Mouse (Mus musculus) mouse trophoblast stem cell (cell line): ENCODE data around the gene Spa17.

ENCODE experiments used
- in situ Hi-C, 2 experiments: fragments of 300-500 bp; cut with MseI, MboI; formaldehyde crosslinking; loops; 2 replicates in 1 of 2; 3 replicates in 1 of 2; pipeline ENCODE4 v1.15.1; 2025

Gene Spa17

GRCm38 (mm10) chr9:37613182-37613910 is at the start of gene Spa17:
Gene Spa17, minus strand, starts transcription at chr9:37613722.
- in situ Hi-C loops = loop anchor here in 1 of 2 experiments (10.0 kb wide), 1 partner anchor 149 kb away; no protein-coding TSS in a partner anchor

- in situ Hi-C loops = no loop called here
Measured at GRCm38 (mm10) chr9:37663210-37663609, 49.7 kb upstream of the Spa17 start.

GRCm38 (mm10) chr9:37659413-37659812 is 45.9 kb upstream of the Spa17 start:
- in situ Hi-C loops = no loop called here

- in situ Hi-C loops = no loop called here
Measured at GRCm38 (mm10) chr9:37656931-37657481, 43.5 kb upstream of the Spa17 start, which contains the start of gene Tbrg1. Gene Tbrg1, minus strand, starts transcription at chr9:37657312.

- in situ Hi-C loops = no loop called here
Measured at GRCm38 (mm10) chr9:37656439-37656881, 42.9 kb upstream of the Spa17 start.

- in situ Hi-C loops = no loop called here
Measured at GRCm38 (mm10) chr9:37655961-37656360, 42.4 kb upstream of the Spa17 start.

- in situ Hi-C loops = no loop called here
Measured at GRCm38 (mm10) chr9:37653836-37654235, 40.3 kb upstream of the Spa17 start.

GRCm38 (mm10) chr9:37650639-37651038 is 37.1 kb upstream of the Spa17 start:
- in situ Hi-C loops = no loop called here

- in situ Hi-C loops = no loop called here
Measured at GRCm38 (mm10) chr9:37646246-37646645, 32.7 kb upstream of the Spa17 start.

- in situ Hi-C loops = no loop called here
Measured at GRCm38 (mm10) chr9:37638721-37639120, 25.2 kb upstream of the Spa17 start.

GRCm38 (mm10) chr9:37636800-37637542 is 23.4 kb upstream of the Spa17 start:
- in situ Hi-C loops = no loop called here

GRCm38 (mm10) chr9:37636335-37636734 is 22.8 kb upstream of the Spa17 start:
- in situ Hi-C loops = no loop called here

GRCm38 (mm10) chr9:37634269-37634668 is 20.7 kb upstream of the Spa17 start:
- in situ Hi-C loops = no loop called here

GRCm38 (mm10) chr9:37632305-37632704 is 18.8 kb upstream of the Spa17 start:
- in situ Hi-C loops = no loop called here

GRCm38 (mm10) chr9:37629941-37630340 is 16.4 kb upstream of the Spa17 start:
- in situ Hi-C loops = loop anchor here in 1 of 2 experiments (10.0 kb wide), 1 partner anchor 165 kb away; no protein-coding TSS in a partner anchor

GRCm38 (mm10) chr9:37628581-37628980 is 15.1 kb upstream of the Spa17 start:
- in situ Hi-C loops = loop anchor here in 1 of 2 experiments (10.0 kb wide), 1 partner anchor 164 kb away; no protein-coding TSS in a partner anchor

GRCm38 (mm10) chr9:37627263-37627662 is 13.7 kb upstream of the Spa17 start:
- in situ Hi-C loops = loop anchor here in 1 of 2 experiments (10.0 kb wide), 1 partner anchor 162 kb away; no protein-coding TSS in a partner anchor

- in situ Hi-C loops = loop anchor here in 1 of 2 experiments (10.0 kb wide), 1 partner anchor 161 kb away; no protein-coding TSS in a partner anchor
Measured at GRCm38 (mm10) chr9:37626103-37626567, 12.6 kb upstream of the Spa17 start.

- in situ Hi-C loops = loop anchor here in 1 of 2 experiments (10.0 kb wide), 1 partner anchor 161 kb away; no protein-coding TSS in a partner anchor
Measured at GRCm38 (mm10) chr9:37625641-37626040, 12.1 kb upstream of the Spa17 start.

- in situ Hi-C loops = loop anchor here in 1 of 2 experiments (10.0 kb wide), 1 partner anchor 160 kb away; no protein-coding TSS in a partner anchor
Measured at GRCm38 (mm10) chr9:37625129-37625528, 11.6 kb upstream of the Spa17 start.

- in situ Hi-C loops = loop anchor here in 1 of 2 experiments (10.0 kb wide), 1 partner anchor 160 kb away; no protein-coding TSS in a partner anchor
Measured at GRCm38 (mm10) chr9:37624502-37624901, 11.0 kb upstream of the Spa17 start.
